Mouse (Mus musculus) common myeloid progenitor, adult 5-6 weeks (primary cell): ENCODE data around the gene Tnp1. TPM values are rescaled to one million over a fixed set of nuclear protein-coding genes. Genes with fewer than 3 reads are reported as not detected.

Source experiments
- ATAC-seq: replicated peaks from 2 replicates; pipeline ENCODE4 v1.8.0; 2016; ENCODE audit warnings: low read depth, mild to moderate bottlenecking, moderate TSS enrichment, inconsistent platforms; ENCODE audit not compliant: poor library complexity, severe bottlenecking
- total RNA-seq: library from RNA; stranded (forward); fragments of 200-1000, 187-1606 nt; gene quantifications from 2 replicates; pipeline ENCODE4 v1.2.3, GENCODE M21; 2017

Tnp1 gene
- total RNA-seq: not detected in 2 replicates

GRCm38 (mm10) chr1:73015731-73016130 lies at the start of gene Tnp1:
Gene Tnp1, minus strand, starts transcription at chr1:73015909.
- no peak for ATAC-seq

- no peak for ATAC-seq
These were observed 48.6 kb upstream of the Tnp1 start for GRCm38 (mm10) chr1:73064336-73064735.

GRCm38 (mm10) chr1:73061491-73062233 lies 46.0 kb upstream of the Tnp1 start:
- no peak for ATAC-seq

DNA sequence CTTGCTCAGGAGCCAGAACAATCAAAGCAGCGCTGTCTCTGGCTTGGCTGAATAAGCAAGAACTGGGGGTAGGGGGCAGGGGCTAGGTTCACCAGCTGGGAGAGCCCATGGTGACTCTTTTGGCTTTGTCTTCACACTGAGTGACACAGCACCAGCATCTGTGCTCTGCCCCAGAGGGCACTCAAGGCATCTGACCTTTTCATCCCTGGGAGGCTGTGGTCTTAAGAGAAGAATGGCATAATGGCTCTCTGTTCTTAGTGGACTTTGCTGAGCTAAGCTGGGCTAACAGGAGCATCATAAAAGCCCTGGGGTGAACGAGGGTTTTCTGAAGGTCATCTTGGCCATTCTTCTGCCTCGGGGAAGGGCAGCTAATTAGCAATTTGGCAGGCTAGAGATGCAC lies 44.6 kb upstream of the Tnp1 start:
- ATAC-seq: no peak

DNA sequence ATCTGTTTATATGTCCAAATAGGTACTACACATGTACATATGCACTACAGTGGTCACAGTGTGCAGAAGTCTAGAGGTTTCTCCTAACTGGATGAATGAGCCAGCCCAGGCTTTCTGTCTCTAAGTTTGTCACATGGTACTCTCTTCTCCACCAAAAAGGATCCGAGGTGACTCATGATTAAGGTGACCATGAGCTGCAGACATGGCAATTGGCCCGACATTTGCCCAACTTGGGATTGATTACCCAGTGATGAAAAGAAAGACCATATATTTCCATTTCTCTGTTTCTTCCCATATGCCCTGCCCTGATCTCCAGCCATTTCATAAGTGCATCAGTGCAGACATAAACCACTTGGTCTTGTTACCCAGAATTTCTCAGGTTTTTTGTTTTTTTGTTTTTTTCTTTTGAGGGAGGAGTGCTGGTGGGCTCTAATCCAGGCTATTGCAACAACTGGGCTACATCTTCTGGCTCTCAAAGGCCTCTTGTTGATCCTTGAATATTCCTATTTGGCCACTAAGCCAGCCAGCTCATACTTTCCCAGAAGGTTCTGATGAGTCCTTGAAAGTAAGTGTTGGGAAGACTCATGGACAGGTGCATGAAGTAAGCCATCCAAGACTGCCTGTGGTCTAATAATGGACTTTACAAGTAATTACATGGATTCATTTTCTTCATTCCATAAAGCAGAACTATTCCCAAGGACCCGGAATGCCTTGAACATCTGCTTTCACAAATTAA lies 40.7 kb upstream of the Tnp1 start:
- ATAC-seq: no peak

- no peak for ATAC-seq
These were observed 40.1 kb upstream of the Tnp1 start for GRCm38 (mm10) chr1:73055820-73056219.

- no peak for ATAC-seq
These were observed 39.5 kb upstream of the Tnp1 start for GRCm38 (mm10) chr1:73055206-73055605.

GRCm38 (mm10) chr1:73053545-73054326 lies 38.0 kb upstream of the Tnp1 start:
- no peak for ATAC-seq

- no peak for ATAC-seq
These were observed 31.4 kb upstream of the Tnp1 start for GRCm38 (mm10) chr1:73046896-73047672.

DNA sequence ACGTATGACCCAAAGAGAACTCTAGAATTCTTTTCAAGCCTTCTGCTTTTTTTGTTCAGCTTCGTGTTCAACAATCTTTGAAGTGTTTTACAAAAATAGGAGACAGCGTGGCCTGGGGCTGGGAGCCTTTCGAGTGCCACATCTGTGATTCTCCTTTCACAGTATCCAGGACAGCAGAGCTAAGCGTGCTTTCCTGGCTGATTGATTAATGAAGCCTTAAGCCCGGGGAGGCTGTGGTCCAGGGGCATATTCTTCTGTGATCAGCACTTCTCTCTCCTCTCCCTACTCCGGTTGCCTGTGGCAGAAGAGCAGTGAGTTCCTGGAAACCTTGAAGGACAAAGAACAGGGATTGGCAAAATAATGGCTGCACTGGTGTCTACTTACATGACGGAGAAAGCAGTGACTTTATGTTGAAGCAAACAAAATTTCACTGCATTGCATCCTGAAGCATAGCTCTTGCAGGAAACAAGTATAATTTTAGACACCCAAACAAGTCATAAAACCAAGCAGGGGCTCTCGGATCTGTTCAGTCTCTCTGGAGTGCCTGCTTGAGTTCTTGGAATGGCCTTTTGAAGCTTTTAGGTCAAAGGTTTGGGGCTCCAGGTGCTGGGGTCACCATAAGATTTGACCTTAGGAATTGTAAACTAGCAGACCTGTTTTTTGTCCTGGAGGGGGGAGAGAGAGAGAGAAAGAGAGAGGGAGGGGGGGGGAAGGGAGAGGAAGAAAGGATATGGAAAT lies 30.4 kb upstream of the Tnp1 start:
- ATAC-seq: no peak

GRCm38 (mm10) chr1:73043671-73044070 lies 28.0 kb upstream of the Tnp1 start:
- no peak for ATAC-seq

DNA sequence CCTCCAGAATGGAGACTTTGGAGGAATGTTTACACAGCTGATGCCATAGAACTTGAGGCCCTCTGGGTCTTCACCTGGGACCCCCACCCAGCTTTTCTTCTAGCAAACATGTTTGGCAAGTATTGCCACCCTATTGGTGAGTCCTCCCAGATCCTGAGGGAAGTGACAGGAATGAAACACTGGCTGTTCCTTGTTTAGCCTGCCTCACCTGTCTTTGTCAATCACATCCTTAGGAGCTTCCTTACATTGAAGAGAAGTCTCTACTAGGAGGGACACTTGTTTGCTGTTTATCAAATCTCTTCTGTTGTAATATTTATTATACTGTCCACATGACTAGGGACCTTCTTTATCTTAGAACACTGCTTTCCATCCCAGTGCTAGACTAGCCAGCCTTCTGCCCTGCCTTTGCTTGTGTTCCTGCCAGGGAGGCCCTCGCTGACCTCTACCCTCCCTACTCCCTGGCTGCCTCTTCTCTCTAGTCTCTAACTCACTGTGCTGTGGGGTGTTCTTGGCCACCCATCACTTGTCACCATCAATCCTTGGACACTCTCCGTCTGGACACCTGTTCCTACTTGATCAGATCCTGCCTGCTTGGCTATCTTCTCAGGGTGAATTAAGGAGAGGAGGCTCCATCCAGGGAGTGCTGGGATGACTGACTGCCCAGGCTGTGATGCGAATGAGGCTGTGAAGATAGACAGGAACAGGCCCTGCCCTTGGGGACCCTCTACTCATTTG lies 25.1 kb upstream of the Tnp1 start:
- no peak for ATAC-seq

- no peak for ATAC-seq
These were observed 22.8 kb upstream of the Tnp1 start for GRCm38 (mm10) chr1:73038532-73038931.

GRCm38 (mm10) chr1:73036536-73036935 lies 20.8 kb upstream of the Tnp1 start:
- ATAC-seq: no peak

GRCm38 (mm10) chr1:73035726-73036125 lies 20.0 kb upstream of the Tnp1 start:
- ATAC-seq: no peak

DNA sequence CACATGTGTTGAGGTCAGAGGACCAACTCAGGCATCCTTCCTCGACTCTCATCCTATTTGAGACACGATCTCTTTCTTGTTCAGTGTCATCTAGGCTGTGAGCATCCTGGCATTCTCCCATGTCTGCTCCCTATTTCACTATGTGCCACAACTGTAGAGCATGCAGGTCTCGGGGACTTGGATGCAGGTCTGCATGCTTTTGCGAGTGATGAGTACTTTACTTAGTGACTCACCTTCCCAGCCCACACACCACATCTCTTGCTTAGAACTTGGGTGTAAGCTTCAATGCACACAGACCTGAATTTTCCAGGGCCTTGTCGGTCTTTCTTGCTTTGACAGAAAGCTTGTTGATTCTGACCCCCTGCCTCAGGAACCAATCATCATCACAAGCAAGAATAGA lies 16.8 kb upstream of the Tnp1 start:
- no peak for ATAC-seq

GRCm38 (mm10) chr1:73028741-73029140 lies 13.0 kb upstream of the Tnp1 start:
- ATAC-seq: no peak

DNA sequence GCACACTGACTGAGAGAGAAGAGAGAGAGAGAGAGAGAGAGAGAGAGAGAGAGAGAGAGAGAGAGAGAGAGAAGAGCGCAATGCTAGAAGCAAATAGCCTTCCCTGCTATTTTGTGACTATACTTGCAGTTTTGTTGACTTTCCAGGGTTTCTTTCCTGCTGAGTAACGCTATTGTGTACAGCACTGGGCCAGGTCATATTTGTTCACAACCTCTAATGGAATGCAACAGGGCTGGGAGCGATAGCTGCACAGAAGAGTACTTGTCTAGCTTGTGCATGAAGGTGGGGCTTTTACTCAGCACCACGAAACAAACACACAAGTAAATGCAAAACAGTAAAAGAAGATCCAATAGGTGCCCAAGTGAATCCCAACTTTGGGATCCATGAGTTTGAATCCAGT lies 11.7 kb upstream of the Tnp1 start:
- no peak for ATAC-seq

GRCm38 (mm10) chr1:73026786-73027299 lies 11.1 kb upstream of the Tnp1 start:
- ATAC-seq: no peak
